Comparison of ENCODE assay signal across 11 mouse cellular contexts in the genomic region with DNA sequence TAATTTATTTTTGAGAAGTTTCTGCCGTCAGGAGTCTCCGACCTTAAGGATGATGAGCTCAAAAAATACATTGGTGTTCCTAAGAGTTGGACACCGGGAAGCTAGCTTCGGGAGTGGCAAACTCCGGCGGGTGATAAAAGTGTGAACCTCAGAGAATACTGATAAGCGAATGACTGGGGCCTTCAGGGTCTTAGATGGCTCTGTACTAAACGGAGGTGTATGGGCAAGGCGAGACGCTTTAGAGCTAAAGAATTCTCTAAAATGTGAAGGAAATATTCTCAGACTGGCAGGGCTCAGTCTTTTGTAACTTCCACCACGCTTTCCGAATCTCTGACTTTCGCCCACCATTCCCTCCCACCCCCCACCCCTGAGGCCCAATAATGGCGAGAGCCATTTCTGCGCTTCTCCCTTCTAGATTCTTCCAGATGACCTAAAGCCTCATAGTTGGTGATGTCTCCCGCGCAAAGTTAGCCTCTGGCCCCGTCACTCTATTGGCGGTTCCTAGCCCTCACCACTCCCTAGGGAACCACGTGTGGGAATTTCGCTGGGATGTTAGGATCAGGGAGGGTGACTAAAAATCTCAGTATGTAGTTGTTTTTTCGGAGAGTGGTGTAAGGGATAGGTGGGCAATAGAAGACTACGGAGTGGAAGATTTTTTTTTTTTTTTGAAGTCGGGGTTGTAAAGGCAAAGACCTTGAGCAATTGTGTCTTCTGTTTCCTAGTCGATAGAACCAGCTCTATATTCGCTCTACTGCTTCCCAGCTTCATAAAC. TPM values are rescaled to one million over a fixed set of nuclear protein-coding genes. Genes with fewer than 3 reads are reported as not detected.
DNase-seq lines count a peak whose midpoint lies in the region; ATAC-seq lines count a peak whose summit lies in the region.
"Had no signal": no experiment of that assay in that cellular context is flagged by ENCODE, and none has a peak within 500 bp of the region (broad histone marks: within the 10 kb centered on the region; RNA-seq: fewer than 3 reads in every experiment).

No protein-coding gene starts in this region.

- H3K9me3 ChIP-seq in forebrain, embryonic 10.5 days, result no peaks in the 10 kb centered on the region
- H3K9me3 ChIP-seq in forebrain, embryonic 12.5 days, result no peaks in the 10 kb centered on the region
- H3K9me3 ChIP-seq in kidney, embryonic 15.5 days (replicated peaks), result no peaks in the 10 kb centered on the region
- H3K9me3 ChIP-seq: liver, embryonic 15.5 days had no signal

- peaks cover 89% of the 10 kb centered on the region for H3K27me3 ChIP-seq in forebrain, embryonic 10.5 days (ENCODE audit: poor library complexity, severe bottlenecking)
- H3K27me3 ChIP-seq in forebrain, embryonic 12.5 days, result peaks cover 80% of the 10 kb centered on the region
- peaks cover 77% of the 10 kb centered on the region for H3K27me3 ChIP-seq in kidney, embryonic 15.5 days

- H3K4me2 ChIP-seq in forebrain, embryonic 12.5 days, result no peak overlapping the region
- peak overlapping the region; percentile 97 for H3K4me2 ChIP-seq in kidney, embryonic 15.5 days
- H3K4me2 ChIP-seq: liver, embryonic 15.5 days had no signal

- peaks cover 34% of the 10 kb centered on the region for H3K4me1 ChIP-seq in forebrain, embryonic 10.5 days
- peaks cover 23% of the 10 kb centered on the region for H3K4me1 ChIP-seq in forebrain, embryonic 12.5 days
- H3K4me1 ChIP-seq in kidney, embryonic 15.5 days, result peaks cover 32% of the 10 kb centered on the region

- under 1% methylated on average over 26 of the region's 26 CpGs for whole genome bisulfite sequencing in forebrain, embryonic 10.5 days
- under 1% methylated on average over 26 of the region's 26 CpGs for WGBS in forebrain, embryonic 12.5 days
- 2% methylated on average over 26 of the region's 26 CpGs for WGBS in kidney, embryonic 15.5 days

- no peak for ATAC-seq in forebrain, embryonic 12.5 days (ENCODE audit: low FRiP score)
- no peak for ATAC-seq in kidney, embryonic 15.5 days (replicated peaks; ENCODE audit: low FRiP score)

- H3K4me3 ChIP-seq in forebrain, embryonic 10.5 days, result no peak overlapping the region
- H3K4me3 ChIP-seq in forebrain, embryonic 12.5 days (replicated peaks), result no peak overlapping the region
- H3K4me3 ChIP-seq in kidney, embryonic 15.5 days (replicated peaks), result peak overlapping the region; percentile 53; the same call in 1 of the 2 replicates
- H3K4me3 ChIP-seq: liver, embryonic 15.5 days had no signal

- DNase-seq in forebrain, embryonic 10.5 days (ENCODE audit: extremely low spot score, low spot score), result peak; percentile 25
- DNase-seq in kidney, adult 18-20 months, result no peak
- peak; percentile 44 for DNase-seq in embryo, embryonic 11 days
- peak; percentile 21 for DNase-seq in mesoderm, embryonic 11.5 days (ENCODE audit: low read depth, low spot score)
- no peak for DNase-seq in gastrocnemius, adult 8-10 months (ENCODE audit: low spot score in 2 of 2)
- DNase-seq in frontal cortex, postnatal 14 days (ENCODE audit: low spot score in 2 of 2), result no peak
- DNase-seq: cerebellum, adult 18-20 months; right cerebral cortex, postnatal 4 days had no signal

- H3K9ac ChIP-seq in forebrain, embryonic 12.5 days, result no peak overlapping the region
- H3K9ac ChIP-seq in kidney, embryonic 15.5 days, result no peak overlapping the region
- H3K9ac ChIP-seq: liver, embryonic 15.5 days had no signal

- H3K36me3 ChIP-seq in forebrain, embryonic 10.5 days (replicated peaks), result no peaks in the 10 kb centered on the region
- no peaks in the 10 kb centered on the region for H3K36me3 ChIP-seq in forebrain, embryonic 12.5 days (replicated peaks)
- no peaks in the 10 kb centered on the region for H3K36me3 ChIP-seq in kidney, embryonic 15.5 days
- H3K36me3 ChIP-seq: liver, embryonic 15.5 days had no signal

- H3K27ac ChIP-seq in forebrain, embryonic 10.5 days, result no peak overlapping the region
- H3K27ac ChIP-seq in forebrain, embryonic 12.5 days, result no peak overlapping the region
- H3K27ac ChIP-seq in kidney, embryonic 15.5 days, result no peak overlapping the region
- H3K27ac ChIP-seq: liver, embryonic 15.5 days had no signal

RNA-seq across cellular contexts. Expression of a gene that starts 0.6 kb away (rescaled TPM):
- polyA plus RNA-seq in forebrain, embryonic 10.5 days (2016; fragmentation: Nextera tagmentation; extraction: Ambion mirVana), result 1.1 and 1.6 TPM in 2 replicates
- 1.5 and 2.3 TPM in 2 replicates for polyA plus RNA-seq in forebrain, embryonic 12.5 days (2016; fragmentation: Nextera tagmentation; extraction: Ambion mirVana)
- 1.7 and 2.0 TPM in 2 replicates for polyA plus RNA-seq in kidney, embryonic 15.5 days (2015; fragmentation: Nextera tagmentation; extraction: Ambion mirVana)
- total RNA-seq in gastrocnemius, adult 8-10 months (2022), result under 1 TPM in 2 of 4 experiments, not detected in 2; 0.08 to 0.20 TPM

Comparison
In these comparisons a context has a peak if more than half of its experiments do, and no peak if none do; other contexts are left out.
1. DNase-seq: peak in forebrain, embryonic 10.5 days (single experiment), embryo, embryonic 11 days (single experiment) and mesoderm, embryonic 11.5 days (single experiment); none in kidney, adult 18-20 months (single experiment), gastrocnemius, adult 8-10 months (0 of 2) and frontal cortex, postnatal 14 days (0 of 2).